Mouse (Mus musculus) small intestine, adult 2 months (tissue): ENCODE results near the gene Xxylt1. TPM values are rescaled to one million over a fixed set of nuclear protein-coding genes. Genes with fewer than 3 reads are reported as not detected.

ENCODE experiments used
- H3K27ac ChIP-seq: fragments of 200-500 bp; 2 replicates; pipeline ENCODE4 v1.5.1; 2012; ENCODE audit warnings: low read depth, low read length, control low read depth, inconsistent platforms; ENCODE audit not compliant: insufficient read depth
- H3K27me3 ChIP-seq: fragments of 200-500 bp; 2 replicates; pipeline ENCODE4 v1.6.1; 2012; ENCODE audit warnings: mild to moderate bottlenecking, moderate library complexity, low read length, inconsistent platforms; ENCODE audit not compliant: control insufficient read depth, insufficient read depth
- H3K36me3 ChIP-seq: fragments of 200-500 bp; 2 replicates; pipeline ENCODE4 v1.6.1; 2012; ENCODE audit warnings: mild to moderate bottlenecking, low read length, control low read depth, inconsistent platforms; ENCODE audit not compliant: control insufficient read depth, insufficient read depth
- H3K4me1 ChIP-seq: fragments of 200-500 bp; 2 replicates; pipeline ENCODE4 v1.6.1; 2012; ENCODE audit warnings: low read length, inconsistent platforms, mixed read lengths; ENCODE audit not compliant: control insufficient read depth, insufficient read depth, insufficient read length
- H3K4me3 ChIP-seq: fragments of 200-500 bp; 2 replicates; pipeline ENCODE4 v1.5.1; 2012; ENCODE audit warnings: low read depth, mild to moderate bottlenecking, control low read depth, inconsistent platforms, low read length, moderate library complexity
- CTCF ChIP-seq: fragments of 200-500 bp; IDR thresholded peaks from 2 replicates; pipeline ENCODE4 v1.5.1; 2012; ENCODE audit warnings: low read depth, mild to moderate bottlenecking, control low read depth, inconsistent platforms, low read length, moderate library complexity, mixed read lengths; ENCODE audit not compliant: insufficient replicate concordance, insufficient read length; ENCODE audit errors: extremely low read depth
- POLR2A ChIP-seq: fragments of 200-500 bp; IDR thresholded peaks from 2 replicates; pipeline ENCODE4 v1.6.1; 2012; ENCODE audit warnings: low read depth, mild to moderate bottlenecking, control low read depth, inconsistent platforms, low read length, moderate library complexity
- WGBS: fragments of 180-500 bp; shearing (Covaris S2); methylation state at CpG from one replicate; pipeline ENCODE4 v1.1.7; 2018; 5-methylcytosine and 5-hydroxymethylcytosine counted together
- polyA plus RNA-seq: library from polyadenylated mRNA; depleted of rRNA; stranded (reverse); fragments of >200 nt; gene quantifications from 2 replicates; pipeline ENCODE4 v1.2.3, GENCODE M21; 2012

Gene Xxylt1
- polyA plus RNA-seq, 1 experiment = 7.6 TPM

GRCm38 (mm10) chr16:30969266-30970064, 111.8 kb downstream of the Xxylt1 start:
- peaks cover 16% of the 10 kb centered on the region for H3K4me1 ChIP-seq
- peak overlapping the region; percentile 9; the same call in 1 of the 2 replicates for H3K4me3 ChIP-seq
- H3K27ac ChIP-seq = no peak overlapping the region
- TF ChIP-seq CTCF (no peak), POLR2A (no peak)
- WGBS = 47% methylated on average over 18 of the region's 18 CpGs
- no peaks in the 10 kb centered on the region for H3K27me3 ChIP-seq
- H3K36me3 ChIP-seq = no peaks in the 10 kb centered on the region

GRCm38 (mm10) chr16:30968402-30969151, 112.7 kb downstream of the Xxylt1 start:
- WGBS = 66% methylated on average over 7 of the region's 7 CpGs
- H3K4me3 ChIP-seq = no peak overlapping the region
- no peak overlapping the region for H3K27ac ChIP-seq
- no peaks in the 10 kb centered on the region for H3K27me3 ChIP-seq
- H3K36me3 ChIP-seq = no peaks in the 10 kb centered on the region
- peaks cover 16% of the 10 kb centered on the region for H3K4me1 ChIP-seq
- no peak for TF ChIP-seq CTCF
- TF ChIP-seq POLR2A = no peak

GRCm38 (mm10) chr16:30966684-30967083, 114.5 kb downstream of the Xxylt1 start:
- H3K27ac ChIP-seq = no peak overlapping the region
- H3K27me3 ChIP-seq = no peaks in the 10 kb centered on the region
- 76% methylated on average over 5 of the region's 5 CpGs for WGBS
- peaks cover 9% of the 10 kb centered on the region for H3K4me1 ChIP-seq
- H3K36me3 ChIP-seq = no peaks in the 10 kb centered on the region
- no peak for TF ChIP-seq CTCF
- TF ChIP-seq POLR2A = no peak
- no peak overlapping the region for H3K4me3 ChIP-seq

- H3K4me3 ChIP-seq = no peak overlapping the region
- 70% methylated on average over 7 of the region's 7 CpGs for WGBS
- TF ChIP-seq POLR2A = no peak
- TF ChIP-seq CTCF = no peak
- H3K27me3 ChIP-seq = no peaks in the 10 kb centered on the region
- no peak overlapping the region for H3K27ac ChIP-seq
- peaks cover 17% of the 10 kb centered on the region for H3K4me1 ChIP-seq
- no peaks in the 10 kb centered on the region for H3K36me3 ChIP-seq
These were observed 116.3 kb downstream of the Xxylt1 start for GRCm38 (mm10) chr16:30964891-30965290.

- no peaks in the 10 kb centered on the region for H3K27me3 ChIP-seq
- H3K36me3 ChIP-seq = no peaks in the 10 kb centered on the region
- H3K4me3 ChIP-seq = no peak overlapping the region
- peaks cover 16% of the 10 kb centered on the region for H3K4me1 ChIP-seq
- WGBS = 77% methylated on average over 6 of the region's 6 CpGs
- TF ChIP-seq POLR2A (no peak), CTCF (no peak)
- H3K27ac ChIP-seq = no peak overlapping the region
These were observed 116.8 kb downstream of the Xxylt1 start for GRCm38 (mm10) chr16:30964411-30964810.

- H3K27ac ChIP-seq = no peak overlapping the region
These were observed 118.7 kb downstream of the Xxylt1 start for GRCm38 (mm10) chr16:30962515-30962914.

GRCm38 (mm10) chr16:30961176-30961575, 120.1 kb downstream of the Xxylt1 start:
- Histone ChIP-seq H3K27me3 (no peaks in the 10 kb centered on the region), H3K4me1 (peaks cover 13% of the 10 kb centered on the region), H3K4me3 (no peak overlapping the region), H3K36me3 (no peaks in the 10 kb centered on the region), H3K27ac (no peak overlapping the region)
- WGBS = 93% methylated on average over 8 of the region's 8 CpGs
- no peak for TF ChIP-seq CTCF
- TF ChIP-seq POLR2A = no peak

More at GRCm38 (mm10) chr16:30962515-30962914, 118.7 kb downstream of the Xxylt1 start:
- WGBS = 89% methylated on average over 8 of the region's 8 CpGs
- Histone ChIP-seq H3K4me3 (no peak overlapping the region), H3K36me3 (no peaks in the 10 kb centered on the region), H3K4me1 (peaks cover 13% of the 10 kb centered on the region), H3K27me3 (no peaks in the 10 kb centered on the region)
- TF ChIP-seq POLR2A (no peak), CTCF (no peak)
